Mouse (Mus musculus): ENCODE data around the gene Siah2.

The Siah2 gene

GRCm38 (mm10) chr3:58657356-58657755 is 34.8 kb downstream of the Siah2 start:
- peak; percentile 69 to 76 for DNase-seq

GRCm38 (mm10) chr3:58655362-58656130 is 36.7 kb downstream of the Siah2 start:
- DNase-seq = peak; percentile 72 to 77

GRCm38 (mm10) chr3:58653907-58654306 is 38.3 kb downstream of the Siah2 start:
- peak; percentile 27 to 47 for DNase-seq

DNA sequence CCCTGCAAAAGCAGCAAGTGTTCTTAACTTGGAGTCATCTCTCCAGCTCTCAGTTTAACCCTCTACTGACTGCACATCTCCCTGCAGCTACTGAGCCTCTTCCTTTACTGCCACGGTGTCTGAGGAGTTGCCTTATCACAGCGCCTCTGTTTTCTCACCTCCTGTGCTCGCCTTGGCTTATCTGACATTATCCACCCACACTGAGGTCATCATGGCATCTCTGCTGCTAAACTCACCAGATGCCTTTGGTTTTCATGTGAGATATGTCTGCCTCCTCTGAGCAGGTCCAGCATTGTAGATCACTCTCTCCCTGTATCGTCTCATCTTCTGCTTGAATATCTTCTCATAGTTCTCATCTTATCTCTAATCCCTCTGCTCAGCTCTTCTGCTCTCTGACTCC is 41.9 kb downstream of the Siah2 start:
- no peak for DNase-seq

DNA sequence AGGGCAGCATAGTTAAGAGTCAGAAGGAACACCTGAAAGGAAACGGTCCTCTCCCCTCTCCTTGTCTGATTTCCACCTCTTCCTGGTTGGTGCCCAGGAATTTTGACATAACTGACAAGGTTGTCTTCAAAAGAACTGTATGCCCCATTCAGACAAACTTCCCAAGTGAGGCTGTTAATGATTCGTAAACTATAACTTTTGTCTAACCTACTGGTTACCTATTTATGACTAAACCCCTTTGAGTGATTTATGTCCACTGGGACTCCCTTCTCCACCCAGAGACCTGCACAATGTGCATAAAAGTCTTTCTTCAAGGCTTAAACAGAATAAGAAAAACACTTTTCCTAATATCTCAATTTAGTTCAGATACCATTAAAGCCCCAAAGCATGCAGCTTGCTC is 45.0 kb downstream of the Siah2 start:
- DNase-seq = no peak

GRCm38 (mm10) chr3:58646180-58646579 is 46.0 kb downstream of the Siah2 start:
- no peak for DNase-seq

GRCm38 (mm10) chr3:58636406-58637295 is 55.5 kb downstream of the Siah2 start, which contains the start of gene Erich6:
Gene Erich6 (minus strand): TSS chr3:58637207.
- DNase-seq = peak; percentile 61 to 73

GRCm38 (mm10) chr3:58631693-58632092 is 60.5 kb downstream of the Siah2 start:
- no peak for DNase-seq

DNA sequence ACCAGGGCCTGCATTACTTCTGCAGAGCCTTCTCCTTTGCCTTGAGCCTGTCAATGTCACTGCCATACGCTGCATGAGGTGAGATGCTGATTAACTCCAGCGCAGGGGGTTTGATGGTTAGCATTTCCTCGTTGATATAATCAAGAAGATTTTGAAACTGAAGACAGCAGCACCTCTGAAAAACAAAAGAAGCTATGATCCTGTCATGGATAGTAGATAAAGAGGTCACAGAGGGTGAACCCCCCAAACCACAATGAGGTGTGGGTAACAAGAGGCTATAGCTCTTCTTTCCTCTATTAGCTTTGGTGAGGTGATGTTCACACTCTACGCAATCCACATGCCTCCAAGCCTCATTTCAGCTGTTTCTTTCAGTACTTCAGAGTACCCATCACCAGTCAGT is 67.2 kb downstream of the Siah2 start:
- no peak for DNase-seq

All from kidney, postnatal 4 days (tissue).